Mouse (Mus musculus) left cerebral cortex, adult 18-20 months (tissue): ENCODE results near the gene Trip10. TPM values are rescaled to one million over a fixed set of nuclear protein-coding genes. Genes with fewer than 3 reads are reported as not detected.

Experiments used
- DNase-seq, 2 experiments: peaks; one replicate each; pipeline ENCODE4 v3.0.0; 2021 to 2022; ENCODE audit warnings: low spot score in 2 of 2, mixed read lengths in 1 of 2
- long read RNA-seq, 2 experiments: library from polyadenylated mRNA; stranded (forward); transcript quantifications; one replicate each; pipeline ENCODE4 v2.0.0; 2021
- total RNA-seq, 2 experiments: library from RNA; stranded (reverse); gene quantifications; 2 replicates each; pipeline ENCODE4 v1.2.3; 2021

Gene Trip10
- total RNA-seq, result 10 to 100 TPM in 1 of 2 experiments, 1 to 10 TPM in 1; 9.5 to 10.2 TPM
- long read RNA-seq, experiment 1, partial matches to known transcripts, result 0 of 12 reads
- long read RNA-seq, experiment 1, other reads (novel, unspliced or antisense), result 5 of 12 reads
- long read RNA-seq, experiment 2, partial matches to known transcripts, result 1 of 12 reads
- long read RNA-seq, experiment 2, other reads (novel, unspliced or antisense), result 3 of 12 reads

- DNase-seq, result peak; percentile 80 to 82
Measured at GRCm38 (mm10) chr17:57249186-57250181, at the start of gene Trip10. Trip10 (plus strand) TSS chr17:57249455.

GRCm38 (mm10) chr17:57201841-57202724 is 47.2 kb upstream of the Trip10 start:
- DNase-seq, result no peak

- no peak for DNase-seq
Measured at GRCm38 (mm10) chr17:57207938-57208337, 41.3 kb upstream of the Trip10 start.

GRCm38 (mm10) chr17:57209330-57209729 is 39.9 kb upstream of the Trip10 start:
- no peak for DNase-seq

DNA sequence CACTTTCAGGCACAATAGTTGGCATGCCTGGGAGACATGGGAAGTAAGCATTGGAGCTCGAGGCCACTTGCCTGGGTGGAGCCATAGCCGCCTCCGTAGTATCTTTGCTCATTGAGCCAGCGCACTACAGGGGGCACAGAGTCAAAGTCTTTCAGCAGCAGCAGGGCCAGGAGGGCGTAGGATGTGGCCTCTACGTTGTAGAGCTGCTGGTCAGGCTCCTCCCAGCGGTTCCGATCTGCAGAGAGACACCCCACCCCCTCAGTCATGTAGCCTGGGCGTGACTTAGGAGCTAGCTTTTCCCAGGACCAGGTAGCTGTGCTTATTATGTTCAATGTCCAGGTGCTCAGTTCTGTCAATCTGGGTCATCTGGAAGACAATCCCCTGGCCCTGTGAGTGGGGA is 37.8 kb upstream of the Trip10 start:
- DNase-seq, result no peak

GRCm38 (mm10) chr17:57214676-57215387 is 34.4 kb upstream of the Trip10 start:
- DNase-seq, result no peak

DNA sequence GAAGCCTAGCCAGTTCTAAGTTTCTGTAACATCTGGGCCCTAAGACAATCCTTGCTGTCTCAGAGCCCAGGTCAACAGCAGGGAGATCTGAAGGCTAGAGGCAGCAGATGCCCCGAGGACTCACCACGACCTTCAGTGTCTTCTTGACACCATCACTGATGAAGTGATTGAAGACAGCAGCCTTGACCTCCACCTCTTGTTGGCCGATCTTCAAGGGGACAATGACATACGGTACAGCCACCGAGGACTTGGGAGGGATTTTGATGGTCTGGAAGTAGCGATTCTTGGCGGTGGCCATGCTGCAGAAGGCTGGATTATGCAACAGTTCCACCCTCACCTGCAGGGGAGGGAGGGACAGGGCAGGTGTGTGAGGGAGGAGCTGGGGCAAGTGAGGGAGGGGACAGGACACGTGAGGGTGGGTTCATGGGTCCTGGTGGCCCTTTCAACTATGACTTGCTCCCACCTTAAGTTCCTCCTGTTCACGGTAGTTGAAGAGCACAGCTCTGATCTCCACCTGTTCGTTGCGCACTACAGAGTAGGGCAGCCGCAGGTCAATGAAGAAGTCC is 30.8 kb upstream of the Trip10 start:
- no peak for DNase-seq

DNA sequence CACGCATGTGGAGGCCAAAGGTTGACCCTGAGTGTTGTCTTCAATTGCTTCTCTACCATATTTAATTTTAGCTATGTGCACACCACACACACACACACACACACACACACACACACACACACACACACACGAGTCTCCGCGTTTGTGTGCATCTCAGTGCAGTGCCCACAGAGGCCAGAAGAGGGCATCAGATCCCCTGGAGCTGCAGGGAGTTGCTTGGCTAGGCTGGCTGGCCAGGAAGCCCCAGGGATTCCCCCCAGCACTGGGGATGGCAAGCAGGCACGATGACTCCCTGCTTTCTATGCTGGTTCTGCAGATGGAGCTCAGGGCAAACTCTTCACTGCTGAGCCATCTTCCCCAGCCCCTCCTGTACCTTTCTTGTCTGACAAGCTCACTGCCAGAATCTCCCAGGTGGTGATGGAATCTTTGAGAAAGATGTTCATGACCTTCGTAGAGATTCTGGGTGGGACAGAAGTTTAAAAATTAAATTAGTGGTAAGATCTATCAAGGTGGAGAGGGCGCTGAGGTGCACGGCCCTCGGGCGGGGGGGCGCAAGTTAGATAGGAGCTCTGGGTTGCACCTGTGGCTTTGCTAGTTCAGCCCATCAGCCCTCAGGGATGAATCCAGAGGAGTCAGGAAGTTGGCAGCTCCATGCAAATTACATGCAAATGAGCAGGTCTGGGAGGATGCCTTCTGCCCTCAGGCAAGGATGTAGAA is 29.9 kb upstream of the Trip10 start:
- peak; percentile 51 to 67 for DNase-seq

- no peak for DNase-seq
Measured at GRCm38 (mm10) chr17:57219884-57220207, 29.4 kb upstream of the Trip10 start.

DNA sequence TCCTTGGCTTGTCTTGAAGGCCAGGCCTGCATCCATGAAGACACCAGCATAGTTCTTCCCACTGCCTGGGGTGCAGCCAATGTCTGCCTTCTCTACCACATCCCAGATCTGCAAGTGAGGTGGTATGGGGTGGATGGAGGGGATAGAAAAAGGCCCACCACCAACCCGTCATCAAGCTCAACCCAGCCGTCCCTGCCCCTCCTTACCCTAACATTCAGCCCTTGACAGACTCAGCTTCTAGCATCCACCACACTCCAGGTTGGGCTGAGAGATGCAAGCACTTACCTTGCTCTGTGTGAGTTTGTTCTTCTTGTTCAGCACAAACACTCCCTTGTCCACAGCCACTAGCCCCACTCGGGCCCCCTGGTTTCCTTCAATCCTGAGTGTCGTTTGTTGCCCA is 27.3 kb upstream of the Trip10 start:
- DNase-seq, result no peak

DNA sequence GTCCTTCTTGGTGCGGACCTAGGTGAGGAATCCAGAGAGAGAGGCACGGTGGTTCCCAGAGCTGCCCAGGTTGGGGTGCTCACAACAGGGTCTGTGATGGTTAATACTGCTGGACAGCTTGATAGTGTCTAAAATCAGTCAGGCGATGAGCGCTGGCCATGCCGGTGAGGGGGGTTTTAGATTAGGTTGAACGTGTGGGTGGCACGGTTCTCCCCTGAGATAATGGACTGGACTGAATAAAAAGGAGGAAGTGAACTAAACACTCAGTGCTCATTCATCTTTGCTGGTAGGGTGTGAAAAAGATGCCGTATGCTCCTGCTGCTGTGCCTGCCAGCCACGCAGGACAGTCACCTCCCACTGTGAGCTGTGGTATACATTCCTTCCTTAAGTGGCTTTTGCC is 25.9 kb upstream of the Trip10 start:
- no peak for DNase-seq

- DNase-seq, result no peak
Measured at GRCm38 (mm10) chr17:57227468-57227867, 21.8 kb upstream of the Trip10 start.

DNA sequence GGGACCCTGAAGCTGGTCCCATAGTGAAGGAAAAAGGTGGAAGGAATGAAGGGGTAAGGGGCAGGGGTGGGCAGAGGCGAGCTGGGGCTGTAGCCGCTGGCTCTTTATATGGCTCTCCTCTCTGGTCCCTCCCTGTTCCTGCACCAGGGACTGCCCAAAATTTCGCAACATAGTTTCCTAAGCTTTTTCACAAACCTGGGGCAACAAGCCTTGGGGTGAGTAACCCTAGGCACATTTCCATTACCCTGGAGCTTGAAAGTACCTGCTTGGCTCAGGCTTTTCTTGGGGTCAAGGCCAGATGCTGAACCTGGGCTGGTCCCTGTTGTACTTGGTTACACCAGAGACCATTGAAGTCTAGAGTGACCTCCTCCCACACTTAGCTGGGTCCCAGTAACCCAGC is 21.2 kb upstream of the Trip10 start, which contains the start of gene C3:
C3 (minus strand) TSS at position 123 of the 400 bp plus-strand sequence.
- DNase-seq, result no peak

- DNase-seq, result no peak
Measured at GRCm38 (mm10) chr17:57228873-57229272, 20.4 kb upstream of the Trip10 start.

DNA sequence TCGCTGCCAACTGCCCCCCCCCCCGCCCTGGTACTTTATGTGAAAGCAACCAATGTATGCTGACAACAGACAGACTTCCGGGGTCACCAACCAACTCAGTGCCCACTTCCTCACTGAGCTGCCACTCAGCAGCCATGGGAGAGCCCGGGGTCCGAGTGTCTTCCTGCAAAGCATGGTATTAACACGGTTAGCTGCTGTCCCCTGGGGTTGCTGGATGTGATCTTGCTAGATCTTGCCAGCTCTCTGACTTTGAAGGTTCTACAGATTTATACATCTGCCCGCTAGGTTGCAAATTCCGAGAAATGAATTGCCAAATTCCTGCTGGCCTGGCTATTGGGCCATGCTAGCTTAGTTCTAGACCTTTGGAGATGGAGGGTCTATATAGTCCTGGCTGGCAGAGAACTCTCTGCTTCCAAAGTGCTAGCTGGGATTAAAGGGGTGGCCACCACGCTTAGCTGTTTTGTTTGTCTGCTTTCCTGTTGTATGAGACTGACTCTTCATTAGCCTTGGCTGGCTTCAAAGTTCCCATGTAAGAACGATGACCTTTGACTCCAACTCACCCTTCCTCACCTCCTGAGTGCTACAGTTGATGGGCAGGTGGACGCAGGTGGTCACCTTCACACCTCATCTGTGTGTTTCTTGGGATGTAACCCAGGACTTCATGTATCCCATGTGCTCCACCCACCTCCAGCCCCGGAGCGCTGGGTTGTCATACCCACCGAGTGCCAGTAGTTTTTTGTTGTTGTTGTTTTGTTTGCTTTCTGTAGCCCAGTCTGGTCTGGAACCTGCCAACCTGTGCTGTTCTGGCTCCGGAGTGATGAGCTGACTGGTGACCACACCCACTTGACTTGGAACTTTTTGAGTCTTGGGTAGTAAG is 19.2 kb upstream of the Trip10 start:
- no peak for DNase-seq

DNA sequence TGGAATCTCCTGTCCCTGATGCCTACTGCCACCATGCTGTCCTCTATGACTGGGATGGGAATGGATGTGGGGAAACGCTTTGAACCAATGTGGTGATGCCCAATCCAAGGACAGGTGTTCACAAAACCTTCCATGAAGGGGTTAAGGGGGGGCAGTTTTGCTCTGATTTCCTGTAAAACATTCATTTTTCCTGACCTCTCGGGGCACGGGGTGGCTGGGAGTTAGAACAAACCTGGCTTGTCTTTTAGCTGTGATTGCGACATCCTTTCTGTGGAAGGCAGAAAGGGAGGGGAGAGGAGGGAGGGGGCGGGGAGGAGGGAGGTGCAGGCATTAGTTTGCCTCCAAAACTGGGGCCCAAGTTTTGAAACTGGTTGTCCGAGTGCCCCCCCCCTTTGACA is 18.5 kb upstream of the Trip10 start:
- no peak for DNase-seq

- DNase-seq, result no peak
Measured at GRCm38 (mm10) chr17:57231321-57231771, 17.9 kb upstream of the Trip10 start.

DNA sequence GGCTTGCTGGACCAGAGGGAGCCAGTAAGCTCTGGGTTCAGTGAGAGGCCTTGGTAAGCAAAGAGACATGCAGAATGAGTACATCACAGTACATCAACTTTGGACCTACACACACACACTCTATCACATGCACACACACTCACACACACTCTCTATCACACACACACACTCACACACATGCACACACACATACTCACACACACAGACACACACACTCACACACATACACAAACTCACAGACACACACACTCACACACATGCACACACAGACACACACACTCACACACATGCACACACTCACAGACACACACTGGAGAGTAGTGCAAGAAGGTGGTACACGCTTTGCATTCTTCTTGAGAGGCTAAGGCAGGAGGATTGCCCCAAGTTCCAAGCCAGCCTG is 17.1 kb upstream of the Trip10 start:
- DNase-seq, result no peak

DNA sequence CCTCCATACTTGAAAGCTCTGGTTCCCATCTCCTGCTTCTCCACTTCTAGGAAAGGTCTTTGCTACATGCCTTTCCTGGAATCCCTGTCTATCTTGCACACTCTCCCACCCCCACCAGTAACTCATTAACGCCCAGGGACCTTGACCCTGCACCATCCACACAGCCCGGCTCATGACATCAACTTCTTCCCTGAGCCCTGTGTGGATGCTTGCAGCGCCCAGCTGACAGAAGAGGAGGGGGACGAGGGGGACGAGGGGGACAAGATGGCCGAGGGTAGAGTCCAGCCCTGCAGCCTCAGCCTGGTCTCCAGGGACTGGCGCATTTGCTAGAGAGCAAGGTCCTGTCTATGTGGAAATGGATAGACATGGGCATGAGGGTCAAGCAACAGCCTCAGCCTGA is 16.2 kb upstream of the Trip10 start:
- no peak for DNase-seq
